Mouse (Mus musculus): Measurements from ENCODE around the gene Bmpr1a. TPM values are rescaled to one million over a fixed set of nuclear protein-coding genes. Genes with fewer than 3 reads are reported as not detected.
A peak's percentile ranks its signal among the peaks of the same experiment; 100 is the strongest.

Gene Bmpr1a
- total and polyA plus RNA-seq, 2 experiments from 2014 or later: 15.9 to 54.8 TPM

DNA sequence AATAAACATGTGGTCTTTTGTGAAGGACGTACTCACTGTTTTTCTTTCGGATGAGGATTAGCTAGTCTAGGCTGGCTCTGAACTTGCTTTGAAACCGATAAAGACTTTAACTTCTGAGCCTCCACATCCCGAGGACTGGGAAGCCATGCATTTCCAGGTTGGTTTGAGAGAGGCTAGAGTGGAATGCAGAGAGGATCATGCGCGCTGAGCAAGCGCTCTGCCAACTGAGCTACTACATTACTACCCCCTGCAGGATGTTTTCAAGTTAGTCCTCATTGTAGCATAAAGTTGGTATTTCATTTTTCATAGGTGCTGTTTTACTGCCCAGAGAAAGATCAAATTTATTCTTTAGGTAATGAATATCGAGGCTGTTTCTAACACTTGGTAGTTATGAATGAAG is 17.0 kb downstream of the Bmpr1a start:
- Histone ChIP-seq H3K9me3 (ENCODE audit: low read length) (no peaks in the 10 kb centered on the region), H3K36me3 (ENCODE audit: insufficient read depth) (no peaks in the 10 kb centered on the region), H3K27me3 (ENCODE audit: insufficient read depth, low read length) (no peaks in the 10 kb centered on the region), H3K4me2 (ENCODE audit: low read depth) (no peak overlapping the region), H3K27ac (ENCODE audit: low read depth, low read length) (no peak overlapping the region), H3K4me1 (ENCODE audit: insufficient read depth) (peaks cover 9% of the 10 kb centered on the region; the same call in 1 of the 2 replicates), H3K4me3 (ENCODE audit: low read depth, low read length) (no peak overlapping the region), H3K9ac (no peak overlapping the region)
- 44% methylated on average over 8 of the region's 8 CpGs for WGBS
- TF ChIP-seq CTCF (IDR thresholded peaks at IDR 0.05; ENCODE audit: low read depth): peak; percentile 33
- ATAC-seq (no peak), DNase-seq (no peak)

DNA sequence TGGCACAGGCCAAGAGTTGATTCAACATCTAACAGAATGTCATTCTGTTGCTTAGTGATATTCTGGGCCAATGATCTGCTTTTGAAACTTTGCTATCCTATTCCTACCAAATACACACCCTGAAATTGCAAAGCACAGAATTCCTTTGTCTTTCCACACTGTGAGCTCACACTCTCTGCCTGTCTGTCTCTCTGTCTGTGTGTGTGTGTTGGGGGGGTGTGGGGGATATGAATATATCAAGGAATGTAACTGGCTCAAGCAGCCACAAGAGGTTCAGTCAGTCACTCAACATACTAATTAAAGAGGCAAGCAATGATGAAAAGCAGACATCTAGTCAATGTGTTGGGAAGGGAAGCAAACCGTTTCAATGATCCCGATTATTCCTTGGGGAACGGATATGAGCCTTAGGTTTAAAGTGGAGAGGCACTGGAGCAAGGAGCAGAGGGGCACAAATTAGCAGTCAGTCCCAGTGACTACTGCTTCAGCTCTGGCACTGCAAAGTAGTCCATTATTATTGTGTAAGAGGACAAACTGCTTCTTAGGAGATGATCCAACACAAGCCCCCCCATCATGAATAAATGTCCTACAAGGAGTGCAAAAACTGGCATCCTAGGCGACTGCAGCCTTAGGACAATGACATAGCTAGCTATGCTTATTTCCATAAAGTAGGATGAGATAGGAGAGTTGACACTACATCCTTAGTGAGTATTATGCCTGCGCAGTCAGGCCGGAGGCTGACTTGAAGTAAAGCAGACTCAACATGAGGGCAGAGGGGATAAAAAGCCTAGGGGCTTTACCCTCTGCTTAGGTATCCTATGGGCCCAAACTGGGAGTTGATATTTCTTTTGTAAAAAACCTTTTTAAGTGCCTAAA is 19.4 kb downstream of the Bmpr1a start:
- H3K4me1 ChIP-seq (ENCODE audit: insufficient read depth): peaks cover 9% of the 10 kb centered on the region; the same call in 1 of the 2 replicates
- H3K36me3 ChIP-seq (ENCODE audit: insufficient read depth): no peaks in the 10 kb centered on the region
- no peak overlapping the region for H3K4me3 ChIP-seq (ENCODE audit: low read depth, low read length)
- peak; percentile 25 for DNase-seq
- no peak for TF ChIP-seq CTCF (IDR thresholded peaks at IDR 0.05; ENCODE audit: low read depth)
- WGBS: 39% methylated on average over 6 of the region's 6 CpGs
- ATAC-seq: peak; percentile 76
- no peaks in the 10 kb centered on the region for H3K27me3 ChIP-seq (ENCODE audit: insufficient read depth, low read length)
- peak overlapping the region; percentile 64 for H3K27ac ChIP-seq (ENCODE audit: low read depth, low read length)
- H3K9me3 ChIP-seq (ENCODE audit: low read length): no peaks in the 10 kb centered on the region
- no peak overlapping the region for H3K4me2 ChIP-seq (ENCODE audit: low read depth)
- H3K9ac ChIP-seq: no peak overlapping the region

DNA sequence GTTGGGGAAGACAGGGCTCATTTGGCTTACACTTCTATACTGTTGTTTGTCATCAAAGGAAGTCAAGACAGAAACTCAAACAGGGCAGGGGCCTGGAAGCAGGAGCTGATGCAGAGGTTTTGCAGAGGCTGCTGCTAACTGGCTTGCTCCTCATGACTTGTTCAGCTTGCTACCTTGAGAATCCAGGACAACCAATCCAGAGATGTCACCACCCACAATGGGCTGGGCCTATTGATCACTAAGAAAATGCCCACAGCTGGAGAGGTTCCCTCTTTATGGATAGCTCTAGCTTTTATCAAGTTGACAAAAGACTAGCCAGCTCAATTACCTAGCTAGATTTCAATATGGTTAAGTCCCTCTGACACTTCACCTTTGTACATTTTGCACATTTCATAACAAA is 31.6 kb downstream of the Bmpr1a start:
- Histone ChIP-seq H3K9ac (no peak overlapping the region), H3K4me1 (ENCODE audit: insufficient read depth) (no peaks in the 10 kb centered on the region), H3K27ac (ENCODE audit: low read depth, low read length) (no peak overlapping the region), H3K4me2 (ENCODE audit: low read depth) (no peak overlapping the region), H3K36me3 (ENCODE audit: insufficient read depth) (no peaks in the 10 kb centered on the region), H3K4me3 (ENCODE audit: low read depth, low read length) (no peak overlapping the region), H3K27me3 (ENCODE audit: insufficient read depth, low read length) (no peaks in the 10 kb centered on the region), H3K9me3 (ENCODE audit: low read length) (no peaks in the 10 kb centered on the region)
- no peak for ATAC-seq
- no peak for DNase-seq
- TF ChIP-seq CTCF (IDR thresholded peaks at IDR 0.05; ENCODE audit: low read depth): no peak

DNA sequence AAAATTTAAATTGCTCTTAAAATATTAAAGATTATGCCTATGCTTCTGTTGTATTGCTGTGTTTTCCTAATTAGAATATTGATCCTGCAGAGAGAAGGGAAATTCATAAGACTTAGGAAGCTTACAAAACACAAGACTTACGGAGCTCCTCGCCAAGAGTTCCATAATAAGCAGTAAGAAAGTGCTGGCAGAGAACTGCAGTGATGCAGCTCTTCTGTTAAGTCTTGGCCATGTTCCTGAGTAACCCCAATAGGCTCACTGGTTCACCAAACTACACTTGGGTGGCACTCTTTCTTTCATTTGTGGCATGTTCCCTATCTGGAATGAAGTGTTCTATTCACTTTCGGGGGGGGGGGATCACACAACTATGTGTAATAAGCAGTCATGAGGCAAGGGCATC is 36.9 kb downstream of the Bmpr1a start:
- no peak for TF ChIP-seq CTCF (IDR thresholded peaks at IDR 0.05; ENCODE audit: low read depth)
- no peaks in the 10 kb centered on the region for H3K4me1 ChIP-seq (ENCODE audit: insufficient read depth)
- H3K4me2 ChIP-seq (ENCODE audit: low read depth): no peak overlapping the region
- no peaks in the 10 kb centered on the region for H3K27me3 ChIP-seq (ENCODE audit: insufficient read depth, low read length)
- ATAC-seq (no peak), DNase-seq (peak; percentile 45)
- H3K27ac ChIP-seq (ENCODE audit: low read depth, low read length): no peak overlapping the region
- H3K9me3 ChIP-seq (ENCODE audit: low read length): no peaks in the 10 kb centered on the region
- WGBS: 30% methylated on average over 3 of the region's 3 CpGs
- no peaks in the 10 kb centered on the region for H3K36me3 ChIP-seq (ENCODE audit: insufficient read depth)
- no peak overlapping the region for H3K9ac ChIP-seq
- H3K4me3 ChIP-seq (ENCODE audit: low read depth, low read length): no peak overlapping the region

DNA sequence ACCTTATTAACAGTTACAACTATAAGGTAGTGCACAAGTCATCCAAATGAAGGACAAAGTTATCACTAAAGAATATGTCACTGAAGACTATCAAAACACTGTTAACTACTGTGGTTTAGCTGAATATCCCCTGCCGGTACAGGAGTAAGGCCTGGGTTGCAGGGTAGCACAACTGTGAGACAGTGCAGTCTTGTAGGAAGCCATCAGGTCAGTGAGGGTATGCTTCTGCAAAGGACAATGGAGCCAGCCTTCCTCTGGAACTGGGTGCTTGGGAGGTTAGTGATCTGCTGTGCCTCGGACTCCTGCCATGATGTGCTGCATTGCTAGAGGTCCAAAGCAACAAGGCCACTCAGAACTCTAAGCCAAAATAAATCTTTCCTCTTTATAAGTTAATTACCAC is 43.8 kb downstream of the Bmpr1a start:
- Histone ChIP-seq H3K27me3 (ENCODE audit: insufficient read depth, low read length) (no peaks in the 10 kb centered on the region), H3K4me2 (ENCODE audit: low read depth) (no peak overlapping the region), H3K27ac (ENCODE audit: low read depth, low read length) (no peak overlapping the region), H3K36me3 (ENCODE audit: insufficient read depth) (no peaks in the 10 kb centered on the region), H3K4me1 (ENCODE audit: insufficient read depth) (no peaks in the 10 kb centered on the region), H3K9ac (no peak overlapping the region), H3K4me3 (ENCODE audit: low read depth, low read length) (no peak overlapping the region), H3K9me3 (ENCODE audit: low read length) (no peaks in the 10 kb centered on the region)
- 83% methylated on average over 2 of the region's 2 CpGs for WGBS
- no peak for TF ChIP-seq CTCF (IDR thresholded peaks at IDR 0.05; ENCODE audit: low read depth)
- DNase-seq (no peak), ATAC-seq (no peak)

DNA sequence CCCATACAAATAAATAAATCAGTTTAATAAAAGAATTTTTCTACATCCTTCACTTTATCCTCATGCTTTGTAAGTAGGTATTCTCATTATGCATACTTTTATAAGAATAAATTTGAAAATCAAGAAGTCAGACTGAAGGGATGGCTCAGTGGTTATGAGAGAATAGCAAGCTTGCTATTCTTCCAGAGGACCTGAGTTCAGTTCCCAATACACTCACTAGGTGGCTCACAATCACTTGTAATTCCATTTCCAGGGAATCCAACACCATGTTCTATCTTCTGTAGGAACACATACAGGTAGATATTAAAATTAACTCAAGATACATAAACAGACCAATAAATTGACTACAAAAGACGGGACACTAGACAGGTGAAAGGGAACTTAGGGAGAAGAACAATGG is 44.3 kb downstream of the Bmpr1a start:
- TF ChIP-seq CTCF (IDR thresholded peaks at IDR 0.05; ENCODE audit: low read depth): peak; percentile 79
- ATAC-seq: peak; percentile 66
- Histone ChIP-seq H3K4me3 (ENCODE audit: low read depth, low read length) (no peak overlapping the region), H3K27ac (ENCODE audit: low read depth, low read length) (no peak overlapping the region), H3K27me3 (ENCODE audit: insufficient read depth, low read length) (no peaks in the 10 kb centered on the region), H3K36me3 (ENCODE audit: insufficient read depth) (no peaks in the 10 kb centered on the region), H3K4me2 (ENCODE audit: low read depth) (no peak overlapping the region), H3K9ac (no peak overlapping the region), H3K9me3 (ENCODE audit: low read length) (no peaks in the 10 kb centered on the region), H3K4me1 (ENCODE audit: insufficient read depth) (no peaks in the 10 kb centered on the region)
- WGBS: 80% methylated on average over 1 of the region's 1 CpGs
- DNase-seq: peak; percentile 71

DNA sequence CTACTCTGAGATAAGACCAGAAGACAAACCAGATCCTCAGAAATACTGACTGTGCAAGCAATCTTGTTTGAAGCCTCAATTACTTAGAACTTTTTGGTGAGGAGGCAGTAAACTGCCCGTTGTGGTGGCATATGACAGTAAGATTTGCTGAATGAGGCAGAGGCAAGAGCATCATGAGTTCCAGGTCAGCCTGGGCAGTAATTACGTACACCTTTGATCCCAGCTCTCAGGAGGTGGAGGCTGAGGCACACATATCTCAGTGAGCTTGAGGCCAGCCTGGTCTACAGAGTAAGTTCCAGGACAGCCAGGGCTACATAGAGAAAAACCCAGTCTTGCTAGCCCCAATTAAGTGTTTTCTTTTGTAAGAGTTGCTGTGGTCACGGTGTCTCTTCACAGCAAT is 48.9 kb downstream of the Bmpr1a start:
- Histone ChIP-seq H3K4me3 (ENCODE audit: low read depth, low read length) (no peak overlapping the region), H3K27me3 (ENCODE audit: insufficient read depth, low read length) (no peaks in the 10 kb centered on the region), H3K4me2 (ENCODE audit: low read depth) (no peak overlapping the region), H3K36me3 (ENCODE audit: insufficient read depth) (no peaks in the 10 kb centered on the region), H3K9me3 (ENCODE audit: low read length) (no peaks in the 10 kb centered on the region), H3K4me1 (ENCODE audit: insufficient read depth) (no peaks in the 10 kb centered on the region), H3K27ac (ENCODE audit: low read depth, low read length) (peak overlapping the region; percentile 69; the same call in 1 of the 2 replicates), H3K9ac (0 out of 2 replicates have a peak overlapping the region, but pooled peaks have one; percentile 25)
- ATAC-seq (no peak), DNase-seq (no peak)
- no peak for TF ChIP-seq CTCF (IDR thresholded peaks at IDR 0.05; ENCODE audit: low read depth)
- 43% methylated on average over 3 of the region's 3 CpGs for WGBS
